Mouse (Mus musculus): Measurements from ENCODE around the gene Atrnl1. TPM values are rescaled to one million over a fixed set of nuclear protein-coding genes. Genes with fewer than 3 reads are reported as not detected.

The Atrnl1 gene
- polyA plus RNA-seq (2015; fragmentation: Nextera tagmentation; extraction: Ambion mirVana), result 8.0 and 8.9 TPM in 2 replicates

DNA sequence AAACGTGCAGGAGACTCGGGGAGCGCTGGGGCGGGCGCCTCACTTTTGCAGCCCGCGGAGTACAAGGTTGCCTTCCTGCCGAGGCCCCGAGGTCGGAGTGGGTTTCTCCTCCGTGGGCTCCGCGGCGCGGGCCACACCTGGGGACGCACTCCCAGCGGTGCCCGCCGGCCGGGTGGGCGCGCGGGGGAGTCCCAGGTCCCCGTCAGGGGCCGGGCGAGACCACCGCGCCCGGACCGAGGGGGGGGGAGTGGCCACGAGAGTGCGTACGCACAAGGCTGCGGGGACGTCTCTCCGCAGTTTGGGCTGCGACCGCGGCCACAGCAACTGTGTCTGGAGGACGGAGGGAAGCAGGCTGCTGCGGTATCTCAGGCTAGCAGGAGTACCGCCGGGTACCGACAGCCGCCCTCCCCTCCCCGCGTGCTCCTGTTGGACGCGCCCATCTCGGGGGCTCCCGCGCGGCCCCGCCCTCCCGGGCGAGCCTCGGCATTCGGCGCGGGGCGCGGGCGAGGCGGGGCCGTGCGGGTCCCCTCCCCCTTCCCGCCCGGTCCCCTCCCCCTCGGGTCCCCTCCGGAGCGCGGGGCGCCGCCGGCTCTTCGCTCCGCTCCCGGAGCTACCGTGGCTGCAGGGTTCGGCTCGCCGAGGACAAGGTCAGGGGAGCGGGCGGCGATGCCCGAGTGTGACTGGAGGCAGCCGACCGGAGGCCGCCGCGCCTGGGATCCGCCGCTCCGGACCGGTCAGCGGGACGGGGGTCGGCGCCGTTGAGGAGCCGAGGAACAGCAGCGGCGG is at the start of gene Atrnl1:
Atrnl1 (plus strand) TSS at position 559 of the 786 bp plus-strand sequence.
- H3K4me2 ChIP-seq (replicated peaks), result peak within 1 kb of the TSS; percentile 97
- no peaks in the 10 kb centered on the region for H3K36me3 ChIP-seq
- peak within 1 kb of the TSS; percentile 99 for H3K4me3 ChIP-seq
- ATAC-seq (replicated peaks), result peak; percentile 92
- H3K4me1 ChIP-seq, result peaks cover 42% of the 10 kb centered on the region
- peak within 1 kb of the TSS; percentile 98 for H3K27ac ChIP-seq (replicated peaks)
- H3K27me3 ChIP-seq, result no peaks in the 10 kb centered on the region
- peak within 1 kb of the TSS; percentile 86 for H3K9ac ChIP-seq (replicated peaks)
- H3K9me3 ChIP-seq, result no peaks in the 10 kb centered on the region
- under 1% methylated on average over 65 of the region's 103 CpGs for WGBS

DNA sequence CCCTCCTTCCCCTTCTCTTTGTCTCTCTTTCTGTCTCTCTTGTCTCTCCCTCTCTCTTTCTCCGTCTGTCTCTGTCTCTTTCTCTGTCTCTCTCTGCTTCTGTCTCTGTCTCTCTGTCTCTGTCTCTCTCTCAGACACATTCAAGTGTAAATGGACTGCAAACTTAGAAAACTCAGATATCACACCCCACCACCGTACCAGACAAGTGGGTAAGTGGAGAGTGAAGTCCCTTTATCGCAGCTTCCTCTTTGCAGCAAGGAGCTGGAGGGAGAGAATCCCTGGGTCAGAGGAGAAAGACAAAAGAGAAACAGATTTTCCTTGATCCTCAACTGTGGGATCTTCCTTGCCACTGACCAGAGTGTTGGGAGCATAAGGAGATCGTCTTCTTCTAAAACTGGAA is 49.3 kb upstream of the Atrnl1 start:
- no peak overlapping the region for H3K4me3 ChIP-seq
- ATAC-seq (replicated peaks), result no peak
- H3K27me3 ChIP-seq, result no peaks in the 10 kb centered on the region
- no peaks in the 10 kb centered on the region for H3K9me3 ChIP-seq
- H3K4me1 ChIP-seq, result peaks cover 11% of the 10 kb centered on the region; the same call in 1 of the 2 replicates
- WGBS, result 78% methylated on average over 4 of the region's 4 CpGs
- no peak overlapping the region for H3K27ac ChIP-seq (replicated peaks)
- H3K36me3 ChIP-seq, result no peaks in the 10 kb centered on the region
- no peak overlapping the region for H3K9ac ChIP-seq (replicated peaks)
- H3K4me2 ChIP-seq (replicated peaks), result no peak overlapping the region

DNA sequence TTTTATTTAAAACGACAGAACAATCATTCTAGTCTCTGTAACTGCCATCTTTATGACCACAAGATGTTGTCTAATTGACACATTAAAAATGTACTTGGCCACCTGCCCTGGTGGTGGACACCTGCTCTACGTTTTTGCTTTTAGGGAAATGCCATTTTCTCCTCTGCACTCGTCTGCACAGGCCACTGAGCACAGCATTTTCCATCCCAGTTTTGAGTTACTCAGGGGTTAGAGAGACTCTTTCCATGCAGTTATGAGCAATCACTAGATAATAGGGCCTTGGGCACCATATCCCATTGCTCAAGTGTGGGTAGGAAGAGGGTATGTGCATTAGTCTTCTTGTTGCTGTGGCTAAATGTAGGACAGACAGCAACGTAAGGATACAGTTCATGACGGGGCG is 41.8 kb upstream of the Atrnl1 start:
- no peaks in the 10 kb centered on the region for H3K9me3 ChIP-seq
- no peak overlapping the region for H3K4me3 ChIP-seq
- H3K4me1 ChIP-seq, result peaks cover 15% of the 10 kb centered on the region
- ATAC-seq (replicated peaks), result no peak
- no peaks in the 10 kb centered on the region for H3K27me3 ChIP-seq
- no peak overlapping the region for H3K9ac ChIP-seq (replicated peaks)
- H3K4me2 ChIP-seq (replicated peaks), result no peak overlapping the region
- H3K27ac ChIP-seq (replicated peaks), result no peak overlapping the region
- WGBS, result 78% methylated on average over 6 of the region's 6 CpGs
- no peaks in the 10 kb centered on the region for H3K36me3 ChIP-seq

DNA sequence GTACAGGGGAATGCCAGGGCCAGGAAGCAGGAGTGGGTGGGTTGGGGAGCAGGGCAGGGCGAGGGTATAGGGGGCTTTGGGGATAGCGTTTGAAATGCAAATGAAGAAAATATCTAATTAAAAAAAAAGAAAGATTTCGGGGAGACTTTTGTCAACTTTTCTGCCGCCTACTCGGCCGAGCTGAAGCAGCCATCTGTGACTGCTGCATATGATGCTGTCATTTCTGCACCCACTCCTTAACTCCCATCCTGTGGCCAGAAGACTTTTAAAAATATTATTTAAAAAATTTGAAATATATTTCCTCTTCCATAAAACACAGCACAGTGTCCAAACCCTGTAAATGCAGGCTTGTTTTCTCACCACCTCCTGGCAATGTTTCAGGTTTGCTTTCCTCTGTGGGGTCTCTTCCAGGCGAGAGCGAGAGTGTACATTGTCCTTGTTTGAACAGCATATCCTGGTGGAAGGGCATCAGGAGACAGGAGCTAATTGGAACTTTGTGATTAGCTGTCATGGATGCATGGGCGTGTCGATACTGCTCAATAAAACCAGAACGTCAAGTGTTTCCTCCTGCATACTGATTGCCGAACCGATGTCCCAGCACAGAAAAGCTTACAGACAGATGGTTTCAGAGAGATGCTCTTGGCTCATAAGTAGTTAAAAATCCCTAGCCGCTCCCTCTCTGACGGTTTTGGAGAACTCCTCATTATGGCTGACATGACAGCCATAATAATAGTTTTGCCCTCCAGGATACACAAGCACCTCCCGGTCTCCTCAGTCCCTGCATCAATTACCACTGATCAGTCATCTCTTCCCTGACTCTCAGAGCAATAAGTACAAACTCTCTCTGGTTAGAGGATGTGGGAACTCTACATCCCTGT is 38.2 kb upstream of the Atrnl1 start:
- Histone ChIP-seq H3K9me3 (no peaks in the 10 kb centered on the region), H3K4me2 (replicated peaks) (peak overlapping the region; percentile 22; the same call in 1 of the 2 replicates), H3K27ac (replicated peaks) (peak overlapping the region; percentile 65), H3K4me3 (no peak overlapping the region), H3K36me3 (no peaks in the 10 kb centered on the region), H3K9ac (replicated peaks) (no peak overlapping the region), H3K4me1 (peaks cover 30% of the 10 kb centered on the region), H3K27me3 (no peaks in the 10 kb centered on the region)
- 25% methylated on average over 16 of the region's 16 CpGs for WGBS
- peak; percentile 73 for ATAC-seq (replicated peaks)

DNA sequence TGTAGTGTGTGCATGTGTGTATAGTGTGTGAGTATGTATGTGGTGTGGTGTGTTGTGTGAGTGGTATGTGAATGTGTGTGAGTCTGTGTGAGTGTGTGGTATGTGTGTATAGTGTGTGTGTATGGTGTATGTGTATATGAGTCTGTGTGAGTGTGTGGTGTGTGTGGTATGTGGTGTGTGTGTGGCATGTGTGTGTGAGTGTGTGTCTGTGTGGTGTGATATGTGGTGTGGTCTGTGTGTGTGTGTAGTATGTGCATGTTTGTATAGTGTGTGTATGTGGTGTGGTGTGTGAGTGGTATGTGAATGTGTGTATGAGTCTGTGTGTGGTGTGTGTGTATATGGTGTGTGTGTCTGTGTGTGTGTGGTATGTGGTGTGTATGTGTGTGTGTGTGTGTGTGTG is 37.4 kb upstream of the Atrnl1 start:
- H3K4me1 ChIP-seq, result peaks cover 30% of the 10 kb centered on the region
- H3K4me2 ChIP-seq (replicated peaks), result no peak overlapping the region
- no peak overlapping the region for H3K4me3 ChIP-seq
- no peaks in the 10 kb centered on the region for H3K36me3 ChIP-seq
- H3K9me3 ChIP-seq, result no peaks in the 10 kb centered on the region
- no peak overlapping the region for H3K9ac ChIP-seq (replicated peaks)
- ATAC-seq (replicated peaks), result peak; percentile 49; the same call in 1 of the 2 replicates
- no peaks in the 10 kb centered on the region for H3K27me3 ChIP-seq
- peak overlapping the region; percentile 65 for H3K27ac ChIP-seq (replicated peaks)

DNA sequence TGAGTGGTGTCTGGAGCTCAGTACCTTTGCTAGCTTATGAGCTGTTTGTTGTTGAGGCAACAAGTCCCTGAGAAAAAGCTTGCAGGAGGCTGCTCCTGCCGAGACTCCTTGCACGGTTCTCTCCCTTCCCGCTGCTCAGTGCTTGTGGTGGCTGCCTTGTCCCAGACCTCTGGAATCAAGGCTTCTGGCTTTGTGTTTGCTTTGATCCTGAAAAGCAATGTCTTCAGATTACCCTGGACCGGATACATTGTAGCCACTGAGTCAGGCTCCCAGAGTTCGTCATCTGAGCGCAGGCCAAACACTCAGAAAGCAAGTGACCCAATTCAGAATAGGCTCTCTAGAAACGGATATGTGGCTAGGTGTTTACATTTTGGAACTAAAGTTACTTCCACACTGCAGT is 35.8 kb upstream of the Atrnl1 start:
- no peak for ATAC-seq (replicated peaks)
- 90% methylated on average over 7 of the region's 7 CpGs for WGBS
- no peak overlapping the region for H3K27ac ChIP-seq (replicated peaks)
- no peak overlapping the region for H3K9ac ChIP-seq (replicated peaks)
- H3K36me3 ChIP-seq, result no peaks in the 10 kb centered on the region
- no peaks in the 10 kb centered on the region for H3K9me3 ChIP-seq
- no peaks in the 10 kb centered on the region for H3K27me3 ChIP-seq
- no peak overlapping the region for H3K4me2 ChIP-seq (replicated peaks)
- H3K4me1 ChIP-seq, result peaks cover 30% of the 10 kb centered on the region
- H3K4me3 ChIP-seq, result no peak overlapping the region

DNA sequence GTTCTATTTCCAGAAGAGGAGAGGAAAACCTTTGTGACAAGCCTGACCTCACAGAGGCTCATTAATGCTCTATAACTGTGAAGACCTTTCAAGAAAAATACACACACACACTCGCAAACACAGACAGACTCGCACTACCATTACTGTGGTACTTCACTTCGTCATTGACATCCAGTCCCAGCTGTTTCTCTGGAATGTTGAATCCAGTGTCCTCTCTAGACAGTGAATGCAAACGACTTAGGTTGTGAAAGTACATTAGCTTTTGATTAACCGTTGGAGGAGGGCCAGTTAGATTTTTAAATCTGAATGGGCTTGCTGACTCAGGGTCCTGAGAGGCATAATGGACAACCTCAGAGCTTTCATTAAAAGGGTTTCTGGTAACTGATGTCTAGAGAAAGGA is 34.0 kb upstream of the Atrnl1 start:
- Histone ChIP-seq H3K27ac (replicated peaks) (0 out of 2 replicates have a peak overlapping the region, but pooled peaks have one; percentile 10), H3K27me3 (no peaks in the 10 kb centered on the region), H3K4me1 (peaks cover 35% of the 10 kb centered on the region), H3K9ac (replicated peaks) (no peak overlapping the region), H3K4me2 (replicated peaks) (no peak overlapping the region), H3K4me3 (no peak overlapping the region), H3K9me3 (no peaks in the 10 kb centered on the region), H3K36me3 (no peaks in the 10 kb centered on the region)
- ATAC-seq (replicated peaks), result no peak
- 4% methylated on average over 5 of the region's 5 CpGs for WGBS

DNA sequence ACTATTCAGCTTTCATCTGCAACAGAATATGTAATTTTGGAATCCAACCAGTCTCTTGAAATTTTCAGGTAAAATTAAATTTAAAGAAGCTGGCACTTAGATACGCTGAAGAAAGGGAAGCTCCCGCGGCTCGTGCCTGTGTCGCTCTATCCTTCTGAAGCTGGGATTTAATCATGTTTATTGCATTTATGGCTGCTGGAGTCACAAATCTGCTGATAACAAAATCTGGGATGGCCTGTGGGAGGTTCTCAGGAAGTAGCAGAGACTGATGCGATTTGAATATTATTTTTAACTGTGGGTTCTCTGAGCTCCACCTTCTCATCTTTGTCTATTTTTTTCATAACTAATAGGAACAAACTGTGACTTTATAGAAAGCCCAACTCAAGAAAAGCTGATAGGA is 33.6 kb upstream of the Atrnl1 start:
- no peaks in the 10 kb centered on the region for H3K27me3 ChIP-seq
- H3K9ac ChIP-seq (replicated peaks), result no peak overlapping the region
- no peak for ATAC-seq (replicated peaks)
- no peaks in the 10 kb centered on the region for H3K9me3 ChIP-seq
- no peaks in the 10 kb centered on the region for H3K36me3 ChIP-seq
- no peak overlapping the region for H3K4me2 ChIP-seq (replicated peaks)
- H3K4me3 ChIP-seq, result no peak overlapping the region
- 0 out of 2 replicates have a peak overlapping the region, but pooled peaks have one; percentile 10 for H3K27ac ChIP-seq (replicated peaks)
- 41% methylated on average over 6 of the region's 6 CpGs for WGBS
- H3K4me1 ChIP-seq, result peaks cover 33% of the 10 kb centered on the region

DNA sequence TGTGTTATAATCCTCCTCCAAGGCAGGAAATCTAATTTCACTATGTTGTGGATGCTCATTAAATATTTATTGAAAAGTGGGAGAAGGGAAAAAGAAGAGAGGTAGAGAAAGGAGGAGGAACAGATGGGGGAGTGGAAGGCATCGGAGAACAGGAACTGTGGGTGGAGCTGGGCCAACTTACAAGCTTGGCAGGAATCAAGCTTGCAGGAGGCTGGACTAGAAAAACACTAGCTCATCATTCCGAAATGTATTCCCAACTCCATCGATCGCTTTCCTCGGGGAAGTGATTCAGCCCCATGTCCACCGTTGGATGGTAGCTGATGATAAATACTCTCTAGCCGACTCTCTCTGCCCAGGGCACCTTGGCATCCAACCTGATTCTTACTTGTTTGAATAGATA is 29.9 kb upstream of the Atrnl1 start:
- 71% methylated on average over 7 of the region's 7 CpGs for WGBS
- H3K4me1 ChIP-seq, result peaks cover 20% of the 10 kb centered on the region
- H3K36me3 ChIP-seq, result no peaks in the 10 kb centered on the region
- H3K27ac ChIP-seq (replicated peaks), result 0 out of 2 replicates have a peak overlapping the region, but pooled peaks have one; percentile 24
- no peaks in the 10 kb centered on the region for H3K9me3 ChIP-seq
- H3K9ac ChIP-seq (replicated peaks), result no peak overlapping the region
- H3K27me3 ChIP-seq, result no peaks in the 10 kb centered on the region
- ATAC-seq (replicated peaks), result no peak
- no peak overlapping the region for H3K4me2 ChIP-seq (replicated peaks)
- H3K4me3 ChIP-seq, result no peak overlapping the region

DNA sequence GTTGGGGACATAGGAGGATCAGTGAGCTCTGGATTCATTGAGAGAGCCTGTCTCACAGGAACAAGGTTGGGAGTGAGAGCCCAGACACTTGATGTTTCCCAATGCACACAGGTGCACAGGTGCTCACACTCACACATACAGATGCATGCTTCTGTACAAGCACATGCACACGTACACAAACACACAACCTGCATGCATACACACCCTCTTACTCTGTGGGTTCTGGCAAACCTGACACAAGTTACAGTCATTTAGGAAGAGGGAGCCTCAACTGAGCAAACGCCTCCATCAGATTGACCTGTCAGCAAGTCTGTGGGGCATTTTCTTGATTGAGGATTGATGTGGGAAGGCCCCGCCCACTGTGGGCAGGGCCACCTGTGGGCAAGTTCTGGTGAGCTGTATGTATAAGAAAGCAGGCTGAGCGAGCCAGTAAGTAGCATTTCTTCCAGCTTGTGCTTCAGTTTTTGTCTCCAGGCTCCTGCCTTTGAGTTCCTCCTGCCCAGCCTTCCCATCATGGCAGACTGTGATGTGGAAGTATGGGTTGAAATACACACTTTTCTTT is 25.5 kb upstream of the Atrnl1 start:
- Histone ChIP-seq H3K9me3 (no peaks in the 10 kb centered on the region), H3K4me3 (no peak overlapping the region), H3K36me3 (no peaks in the 10 kb centered on the region), H3K9ac (replicated peaks) (no peak overlapping the region), H3K27ac (replicated peaks) (no peak overlapping the region), H3K4me1 (peaks cover 5% of the 10 kb centered on the region; the same call in 1 of the 2 replicates), H3K4me2 (replicated peaks) (no peak overlapping the region), H3K27me3 (no peaks in the 10 kb centered on the region)
- 65% methylated on average over 4 of the region's 4 CpGs for WGBS
- no peak for ATAC-seq (replicated peaks)

DNA sequence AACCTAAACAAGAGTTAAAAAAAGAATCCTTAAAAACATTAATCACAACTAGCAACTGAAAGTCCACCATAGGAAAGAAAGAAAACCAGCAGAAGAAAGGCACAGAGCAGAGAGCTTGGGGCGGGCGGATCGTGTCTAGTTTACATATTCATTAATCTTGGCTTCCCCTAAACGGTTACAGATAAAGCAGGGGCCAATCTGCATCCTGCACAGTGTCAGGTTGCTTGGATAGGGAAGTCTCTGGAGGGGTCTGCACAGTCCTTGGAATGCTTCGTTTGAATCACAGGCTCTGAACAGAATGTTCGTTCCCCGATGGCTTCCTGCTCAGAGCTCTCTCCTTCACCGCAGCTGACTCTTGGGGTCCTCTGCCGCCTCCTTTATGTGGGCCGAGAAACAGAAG is 24.7 kb upstream of the Atrnl1 start:
- H3K4me3 ChIP-seq, result no peak overlapping the region
- no peak for ATAC-seq (replicated peaks)
- H3K4me1 ChIP-seq, result peaks cover 1% of the 10 kb centered on the region; the same call in 1 of the 2 replicates
- H3K36me3 ChIP-seq, result no peaks in the 10 kb centered on the region
- no peaks in the 10 kb centered on the region for H3K27me3 ChIP-seq
- no peak overlapping the region for H3K4me2 ChIP-seq (replicated peaks)
- no peaks in the 10 kb centered on the region for H3K9me3 ChIP-seq
- H3K9ac ChIP-seq (replicated peaks), result no peak overlapping the region
- 50% methylated on average over 10 of the region's 10 CpGs for WGBS
- H3K27ac ChIP-seq (replicated peaks), result no peak overlapping the region

DNA sequence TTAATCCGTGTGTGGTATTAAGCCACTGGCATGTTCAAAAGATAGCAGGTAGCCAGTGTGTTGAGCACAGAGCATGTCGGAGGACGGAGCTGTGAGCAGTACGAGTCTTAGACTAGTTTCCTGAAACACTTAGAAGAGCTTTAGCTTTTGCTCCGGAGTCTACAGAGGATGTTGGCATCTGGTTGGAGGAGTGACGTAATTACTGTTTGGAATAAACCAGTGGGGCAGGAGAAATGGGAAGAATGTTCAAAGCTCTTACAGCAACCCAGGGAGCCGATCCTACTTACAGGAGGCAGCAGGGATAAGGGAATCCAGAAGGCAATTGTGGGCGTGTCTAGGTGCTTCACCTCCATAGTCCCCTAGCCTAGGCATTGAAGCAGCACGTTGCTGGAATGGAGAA is 21.3 kb upstream of the Atrnl1 start:
- H3K4me3 ChIP-seq, result no peak overlapping the region
- H3K9me3 ChIP-seq, result no peaks in the 10 kb centered on the region
- no peak for ATAC-seq (replicated peaks)
- no peak overlapping the region for H3K4me2 ChIP-seq (replicated peaks)
- no peaks in the 10 kb centered on the region for H3K27me3 ChIP-seq
- H3K36me3 ChIP-seq, result no peaks in the 10 kb centered on the region
- H3K4me1 ChIP-seq, result no peaks in the 10 kb centered on the region
- no peak overlapping the region for H3K9ac ChIP-seq (replicated peaks)
- WGBS, result 72% methylated on average over 9 of the region's 9 CpGs
- H3K27ac ChIP-seq (replicated peaks), result no peak overlapping the region

Data from forebrain, embryonic 15.5 days (tissue).